Mouse (Mus musculus): ENCODE measurements at regions not wholly inside any gene's neighbourhood (a gene's known extent, or its start where the extent isn't known, plus 50 kb on each side); places are given as distances from the start of the nearest gene placed in this dataset.

DNA sequence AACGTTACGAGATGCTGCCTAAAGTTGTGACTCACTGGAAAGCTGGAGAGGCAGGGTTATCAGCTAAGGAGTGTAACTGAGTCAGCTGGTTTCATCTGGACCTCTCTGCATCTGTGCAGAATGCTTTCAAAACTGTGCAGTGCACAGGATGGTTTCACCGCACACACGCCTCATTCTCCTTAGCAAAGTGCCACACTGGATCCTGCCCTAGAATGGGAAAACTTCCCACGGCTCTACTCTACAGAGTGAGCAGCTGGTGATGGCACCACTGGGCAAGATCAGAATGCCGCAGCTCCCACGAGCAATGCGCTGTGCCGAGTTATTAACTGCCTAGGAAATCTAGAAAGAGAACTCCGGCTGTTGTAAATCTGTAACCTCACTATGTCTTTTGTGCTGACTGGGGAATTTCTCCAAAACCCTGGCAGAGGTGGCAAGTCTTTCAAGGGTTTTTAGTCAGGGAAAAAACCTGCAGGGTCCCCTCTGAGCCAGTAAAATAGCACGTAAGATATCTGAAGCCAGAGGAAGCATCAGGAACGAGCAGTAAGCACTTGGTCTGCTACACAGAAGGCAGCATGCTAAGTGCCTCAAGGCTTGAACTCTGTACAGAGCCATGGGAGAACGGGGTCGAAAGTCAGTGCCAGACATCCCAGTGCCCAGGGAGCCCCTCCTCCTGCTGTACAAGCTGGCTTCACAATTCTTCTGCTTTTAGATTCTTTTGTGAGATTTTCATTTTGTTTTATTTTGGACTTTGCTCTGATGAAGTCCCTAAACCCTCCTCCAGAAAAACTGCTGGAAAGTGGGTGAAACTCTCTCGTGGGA lies 214.4 kb upstream of the Foxq1 start:
- Histone ChIP-seq H3K9ac (ENCODE audit: low read depth, low read length) (no peak overlapping the region), H3K4me2 (replicated peaks; ENCODE audit: low read depth, low read length) (no peak overlapping the region), H3K4me3 (ENCODE audit: low read depth, low read length) (no peak overlapping the region), H3K27me3 (ENCODE audit: control insufficient read depth, insufficient read depth, low read length) (no peaks in the 10 kb centered on the region), H3K27ac (ENCODE audit: low read depth, low read length) (no peak overlapping the region), H3K9me3 (ENCODE audit: control insufficient read depth, low read length) (no peaks in the 10 kb centered on the region), H3K36me3 (ENCODE audit: control insufficient read depth, insufficient read depth, low read length) (no peaks in the 10 kb centered on the region), H3K4me1 (replicated peaks; ENCODE audit: control insufficient read depth, insufficient read depth, low read length) (no peaks in the 10 kb centered on the region)
- no peak for DNase-seq (ENCODE audit: low spot score)
- no peak for ATAC-seq (ENCODE audit: low FRiP score)
- 82% methylated on average over 15 of the region's 15 CpGs for WGBS

DNA sequence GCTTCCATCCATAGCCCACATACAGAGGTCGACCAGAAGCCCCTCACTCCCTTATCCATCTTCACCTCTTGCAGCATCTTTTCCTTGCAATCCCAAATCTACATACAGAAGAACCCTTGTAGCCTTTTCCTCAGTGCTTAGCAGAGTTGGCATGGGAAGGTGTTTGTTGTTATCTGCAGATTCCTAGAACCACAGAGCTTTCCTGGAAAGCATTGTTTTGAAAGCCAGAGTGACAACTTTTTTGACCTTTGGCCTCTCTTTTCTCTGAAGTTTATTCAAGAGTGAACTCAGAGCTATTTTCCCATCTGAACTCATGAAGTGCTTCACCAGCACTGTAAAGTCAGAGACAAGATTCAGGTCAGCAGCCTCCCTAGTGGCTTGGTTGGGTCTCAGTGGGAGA lies 209.7 kb upstream of the Foxq1 start:
- Histone ChIP-seq H3K36me3 (ENCODE audit: control insufficient read depth, insufficient read depth, low read length) (no peaks in the 10 kb centered on the region), H3K9me3 (ENCODE audit: control insufficient read depth, low read length) (no peaks in the 10 kb centered on the region), H3K4me1 (replicated peaks; ENCODE audit: control insufficient read depth, insufficient read depth, low read length) (no peaks in the 10 kb centered on the region), H3K9ac (ENCODE audit: low read depth, low read length) (no peak overlapping the region), H3K4me2 (replicated peaks; ENCODE audit: low read depth, low read length) (no peak overlapping the region), H3K27me3 (ENCODE audit: control insufficient read depth, insufficient read depth, low read length) (no peaks in the 10 kb centered on the region), H3K27ac (ENCODE audit: low read depth, low read length) (no peak overlapping the region), H3K4me3 (ENCODE audit: low read depth, low read length) (no peak overlapping the region)
- 64% methylated on average over 1 of the region's 1 CpGs for WGBS
- DNase-seq (ENCODE audit: low spot score): no peak
- no peak for ATAC-seq (ENCODE audit: low FRiP score)

DNA sequence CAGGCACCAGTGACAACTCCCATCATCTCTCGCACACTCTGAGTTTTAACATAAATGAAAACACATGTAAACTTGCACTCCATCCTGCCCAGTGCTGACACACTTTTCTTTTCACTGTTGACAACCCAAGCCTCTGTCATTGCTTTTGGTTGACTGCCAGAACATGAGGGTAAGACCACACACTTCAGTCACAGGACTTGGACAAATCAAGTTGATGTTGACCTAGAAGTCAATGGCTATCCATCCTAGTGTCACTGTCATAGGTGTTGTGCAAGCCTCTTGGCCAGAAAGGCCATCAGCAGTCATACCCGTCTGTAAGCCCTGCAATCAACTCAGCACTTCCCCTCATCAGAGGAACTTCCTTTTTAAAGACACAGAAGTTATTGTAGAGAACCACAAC lies 208.9 kb upstream of the Foxq1 start:
- DNase-seq (ENCODE audit: low spot score) (no peak), ATAC-seq (ENCODE audit: low FRiP score) (no peak)
- no peaks in the 10 kb centered on the region for H3K36me3 ChIP-seq (ENCODE audit: control insufficient read depth, insufficient read depth, low read length)
- H3K9ac ChIP-seq (ENCODE audit: low read depth, low read length): no peak overlapping the region
- no peaks in the 10 kb centered on the region for H3K27me3 ChIP-seq (ENCODE audit: control insufficient read depth, insufficient read depth, low read length)
- WGBS: 66% methylated on average over 2 of the region's 2 CpGs
- H3K27ac ChIP-seq (ENCODE audit: low read depth, low read length): no peak overlapping the region
- H3K4me1 ChIP-seq (replicated peaks; ENCODE audit: control insufficient read depth, insufficient read depth, low read length): no peaks in the 10 kb centered on the region
- no peak overlapping the region for H3K4me3 ChIP-seq (ENCODE audit: low read depth, low read length)
- no peaks in the 10 kb centered on the region for H3K9me3 ChIP-seq (ENCODE audit: control insufficient read depth, low read length)
- no peak overlapping the region for H3K4me2 ChIP-seq (replicated peaks; ENCODE audit: low read depth, low read length)

DNA sequence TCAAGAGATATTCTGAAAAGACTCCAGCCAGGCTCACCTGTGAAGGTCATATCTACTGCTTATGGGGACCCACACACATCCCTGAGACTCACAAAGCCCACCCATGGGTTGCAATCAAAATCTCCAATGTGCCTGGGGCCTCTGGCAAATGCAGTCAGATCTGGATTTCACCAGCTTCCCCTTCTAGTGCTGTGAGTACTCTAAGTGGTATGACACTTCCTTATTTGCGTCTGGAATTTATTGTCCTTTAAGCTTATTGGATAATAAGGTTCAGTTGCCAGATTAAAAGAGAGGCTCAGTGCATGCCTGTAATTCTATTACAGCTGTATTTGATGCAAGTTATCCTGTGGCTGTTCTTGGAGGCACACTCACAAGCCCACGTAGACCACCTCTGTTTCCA lies 206.3 kb upstream of the Foxq1 start:
- ATAC-seq (ENCODE audit: low FRiP score): no peak
- H3K9me3 ChIP-seq (ENCODE audit: control insufficient read depth, low read length): no peaks in the 10 kb centered on the region
- H3K4me3 ChIP-seq (ENCODE audit: low read depth, low read length): no peak overlapping the region
- no peaks in the 10 kb centered on the region for H3K36me3 ChIP-seq (ENCODE audit: control insufficient read depth, insufficient read depth, low read length)
- no peaks in the 10 kb centered on the region for H3K27me3 ChIP-seq (ENCODE audit: control insufficient read depth, insufficient read depth, low read length)
- no peak overlapping the region for H3K27ac ChIP-seq (ENCODE audit: low read depth, low read length)
- no peak overlapping the region for H3K9ac ChIP-seq (ENCODE audit: low read depth, low read length)
- H3K4me2 ChIP-seq (replicated peaks; ENCODE audit: low read depth, low read length): no peak overlapping the region
- 81% methylated on average over 2 of the region's 2 CpGs for WGBS
- no peaks in the 10 kb centered on the region for H3K4me1 ChIP-seq (replicated peaks; ENCODE audit: control insufficient read depth, insufficient read depth, low read length)
- DNase-seq (ENCODE audit: low spot score): no peak

DNA sequence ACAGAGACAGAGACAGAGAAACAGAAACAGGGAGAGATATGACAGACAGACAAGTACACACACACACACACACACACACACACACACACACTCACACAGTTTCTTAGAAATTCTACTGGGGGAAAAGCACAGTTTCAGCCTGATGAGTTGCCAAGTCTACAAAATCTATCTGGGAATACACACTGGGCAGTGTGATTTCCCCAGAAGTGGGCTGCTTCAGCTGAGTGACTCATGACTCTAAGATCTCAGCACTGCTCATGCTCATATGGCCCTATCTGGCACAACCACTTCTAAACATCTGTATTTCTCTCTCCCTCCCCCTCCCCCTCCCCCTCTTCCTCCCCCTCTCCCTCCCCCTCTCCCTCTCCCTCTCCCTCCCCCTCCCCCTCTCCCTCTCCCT lies 204.5 kb upstream of the Foxq1 start:
- no peaks in the 10 kb centered on the region for H3K4me1 ChIP-seq (replicated peaks; ENCODE audit: control insufficient read depth, insufficient read depth, low read length)
- no peak overlapping the region for H3K4me2 ChIP-seq (replicated peaks; ENCODE audit: low read depth, low read length)
- no peak overlapping the region for H3K4me3 ChIP-seq (ENCODE audit: low read depth, low read length)
- no peak overlapping the region for H3K27ac ChIP-seq (ENCODE audit: low read depth, low read length)
- DNase-seq (ENCODE audit: low spot score): no peak
- H3K36me3 ChIP-seq (ENCODE audit: control insufficient read depth, insufficient read depth, low read length): no peaks in the 10 kb centered on the region
- H3K9me3 ChIP-seq (ENCODE audit: control insufficient read depth, low read length): no peaks in the 10 kb centered on the region
- no peak for ATAC-seq (ENCODE audit: low FRiP score)
- H3K27me3 ChIP-seq (ENCODE audit: control insufficient read depth, insufficient read depth, low read length): no peaks in the 10 kb centered on the region
- no peak overlapping the region for H3K9ac ChIP-seq (ENCODE audit: low read depth, low read length)

DNA sequence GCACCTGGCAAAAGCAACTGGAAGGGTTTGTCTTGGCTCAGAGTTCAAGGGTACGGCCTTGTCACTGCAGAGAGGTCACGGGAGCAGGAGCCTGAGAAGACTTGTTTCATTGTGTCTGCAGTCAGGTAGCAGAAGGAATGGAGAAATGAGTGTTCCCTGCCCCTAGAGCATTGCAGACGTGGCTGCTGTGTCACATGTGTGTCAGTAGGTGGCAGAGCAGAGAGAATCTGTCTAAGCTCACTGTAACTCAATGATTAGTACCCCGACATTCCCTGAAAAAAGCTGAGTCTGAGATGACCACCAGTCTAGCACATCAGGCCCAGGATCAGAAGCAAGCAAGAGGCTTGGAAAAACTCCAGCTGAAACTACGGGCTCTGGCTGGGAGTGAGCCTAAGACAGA lies 203.1 kb upstream of the Foxq1 start:
- Histone ChIP-seq H3K9ac (ENCODE audit: low read depth, low read length) (no peak overlapping the region), H3K36me3 (ENCODE audit: control insufficient read depth, insufficient read depth, low read length) (no peaks in the 10 kb centered on the region), H3K4me2 (replicated peaks; ENCODE audit: low read depth, low read length) (no peak overlapping the region), H3K27ac (ENCODE audit: low read depth, low read length) (no peak overlapping the region), H3K4me1 (replicated peaks; ENCODE audit: control insufficient read depth, insufficient read depth, low read length) (no peaks in the 10 kb centered on the region), H3K4me3 (ENCODE audit: low read depth, low read length) (no peak overlapping the region), H3K27me3 (ENCODE audit: control insufficient read depth, insufficient read depth, low read length) (no peaks in the 10 kb centered on the region), H3K9me3 (ENCODE audit: control insufficient read depth, low read length) (no peaks in the 10 kb centered on the region)
- ATAC-seq (ENCODE audit: low FRiP score) (no peak), DNase-seq (ENCODE audit: low spot score) (no peak)
- WGBS: 78% methylated on average over 5 of the region's 5 CpGs

DNA sequence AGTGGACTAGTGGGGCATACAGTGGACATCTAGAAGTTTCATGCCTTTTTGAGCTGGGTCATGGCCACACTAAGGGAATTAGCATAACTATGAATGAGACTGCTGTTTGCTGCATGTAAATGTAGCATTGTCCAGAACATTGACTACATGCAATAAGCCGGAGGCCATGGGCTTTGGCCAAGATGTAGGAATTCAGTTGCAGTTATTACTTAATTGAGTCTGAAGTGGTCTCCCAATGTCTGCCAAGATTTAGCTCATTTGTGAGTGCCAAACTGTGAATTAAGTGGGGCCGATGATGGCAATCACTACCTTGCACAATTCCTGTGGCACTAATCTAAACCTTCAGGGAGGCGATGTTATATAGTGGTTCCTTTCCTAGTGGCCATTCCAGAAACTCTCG lies 196.6 kb upstream of the Foxq1 start:
- no peak overlapping the region for H3K9ac ChIP-seq (ENCODE audit: low read depth, low read length)
- H3K4me2 ChIP-seq (replicated peaks; ENCODE audit: low read depth, low read length): no peak overlapping the region
- H3K27ac ChIP-seq (ENCODE audit: low read depth, low read length): no peak overlapping the region
- H3K27me3 ChIP-seq (ENCODE audit: control insufficient read depth, insufficient read depth, low read length): no peaks in the 10 kb centered on the region
- ATAC-seq (ENCODE audit: low FRiP score): no peak
- H3K9me3 ChIP-seq (ENCODE audit: control insufficient read depth, low read length): no peaks in the 10 kb centered on the region
- no peak overlapping the region for H3K4me3 ChIP-seq (ENCODE audit: low read depth, low read length)
- no peaks in the 10 kb centered on the region for H3K4me1 ChIP-seq (replicated peaks; ENCODE audit: control insufficient read depth, insufficient read depth, low read length)
- no peak for DNase-seq (ENCODE audit: low spot score)
- H3K36me3 ChIP-seq (ENCODE audit: control insufficient read depth, insufficient read depth, low read length): no peaks in the 10 kb centered on the region
- 90% methylated on average over 4 of the region's 4 CpGs for WGBS

DNA sequence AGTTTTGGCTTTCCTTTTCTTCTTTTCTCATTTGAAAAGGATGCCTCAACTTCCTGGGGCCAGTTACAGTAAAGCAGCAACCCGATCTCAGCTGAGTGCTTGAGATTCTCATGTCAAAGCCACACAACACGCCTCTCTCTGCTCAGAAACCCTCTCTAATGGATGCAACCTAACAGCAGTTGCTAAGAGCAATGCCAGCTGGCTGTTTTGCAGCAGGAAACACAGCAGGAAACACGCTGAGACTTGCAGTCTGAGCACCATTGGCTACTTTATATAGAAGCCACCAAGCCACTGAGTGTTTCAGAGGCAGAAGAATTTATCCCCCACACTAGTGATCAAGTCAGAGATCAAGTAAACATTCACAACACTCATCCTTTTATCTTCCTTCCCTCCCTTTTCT lies 193.5 kb upstream of the Foxq1 start:
- Histone ChIP-seq H3K4me2 (replicated peaks; ENCODE audit: low read depth, low read length) (no peak overlapping the region), H3K9me3 (ENCODE audit: control insufficient read depth, low read length) (no peaks in the 10 kb centered on the region), H3K27me3 (ENCODE audit: control insufficient read depth, insufficient read depth, low read length) (no peaks in the 10 kb centered on the region), H3K4me3 (ENCODE audit: low read depth, low read length) (no peak overlapping the region), H3K36me3 (ENCODE audit: control insufficient read depth, insufficient read depth, low read length) (no peaks in the 10 kb centered on the region), H3K9ac (ENCODE audit: low read depth, low read length) (no peak overlapping the region), H3K4me1 (replicated peaks; ENCODE audit: control insufficient read depth, insufficient read depth, low read length) (no peaks in the 10 kb centered on the region), H3K27ac (ENCODE audit: low read depth, low read length) (no peak overlapping the region)
- no peak for DNase-seq (ENCODE audit: low spot score)
- WGBS: 34% methylated on average over 3 of the region's 3 CpGs
- no peak for ATAC-seq (ENCODE audit: low FRiP score)

DNA sequence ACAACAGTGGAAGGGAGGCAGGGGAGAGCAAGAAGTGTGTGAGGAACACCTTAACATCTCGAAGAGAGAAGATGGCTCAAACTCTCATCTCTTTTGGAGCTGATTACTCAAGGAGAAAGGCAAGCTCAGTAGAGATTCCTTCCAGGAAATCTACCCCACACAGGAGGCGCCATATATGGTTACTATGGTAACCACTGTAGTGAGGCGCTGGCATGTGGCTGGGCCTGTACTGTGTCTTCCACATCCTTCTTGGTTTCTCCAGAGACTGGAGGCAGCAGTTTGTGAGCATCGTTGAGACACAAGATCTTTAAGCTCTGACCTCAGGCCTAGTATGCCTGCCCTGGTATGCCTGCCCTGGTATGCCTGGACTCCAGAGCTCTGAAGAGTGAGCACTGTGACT lies 191.6 kb upstream of the Foxq1 start:
- H3K9ac ChIP-seq (ENCODE audit: low read depth, low read length): no peak overlapping the region
- H3K36me3 ChIP-seq (ENCODE audit: control insufficient read depth, insufficient read depth, low read length): no peaks in the 10 kb centered on the region
- H3K9me3 ChIP-seq (ENCODE audit: control insufficient read depth, low read length): no peaks in the 10 kb centered on the region
- DNase-seq (ENCODE audit: low spot score) (no peak), ATAC-seq (ENCODE audit: low FRiP score) (no peak)
- WGBS: 78% methylated on average over 4 of the region's 4 CpGs
- H3K27me3 ChIP-seq (ENCODE audit: control insufficient read depth, insufficient read depth, low read length): no peaks in the 10 kb centered on the region
- no peak overlapping the region for H3K4me2 ChIP-seq (replicated peaks; ENCODE audit: low read depth, low read length)
- no peak overlapping the region for H3K27ac ChIP-seq (ENCODE audit: low read depth, low read length)
- no peaks in the 10 kb centered on the region for H3K4me1 ChIP-seq (replicated peaks; ENCODE audit: control insufficient read depth, insufficient read depth, low read length)
- no peak overlapping the region for H3K4me3 ChIP-seq (ENCODE audit: low read depth, low read length)
